23 mouse cellular contexts compared by ENCODE assay signal in genomic region chr13:73488105-73488504, GRCm38 (mm10). TPM values are rescaled to one million over a fixed set of nuclear protein-coding genes. Genes with fewer than 3 reads are reported as not detected.
A peak's percentile ranks its signal among the peaks of the same experiment; 100 is the strongest.
DNase-seq lines count a peak whose midpoint lies in the region; ATAC-seq and TF ChIP-seq lines count a peak whose summit lies in the region.
"Had no signal": no experiment of that assay in that cellular context is flagged by ENCODE, and none has a peak within 500 bp of the region (broad histone marks: within the 10 kb centered on the region; RNA-seq: fewer than 3 reads in every experiment).

No protein-coding gene starts in this region.

- H3K27ac ChIP-seq in spleen, adult 2 months (ENCODE audit: insufficient read depth, low read length): peak overlapping the region; percentile 67
- no peak overlapping the region for H3K27ac ChIP-seq in MEL (ENCODE audit: control insufficient read depth, low read depth, low read length)
- H3K27ac ChIP-seq: embryonic facial prominence, embryonic 13.5 days; forebrain, embryonic 12.5 days; hindbrain, embryonic 10.5 days; hindbrain, embryonic 14.5 days had no signal

- H3K36me3 ChIP-seq in spleen, adult 2 months (ENCODE audit: control insufficient read depth, insufficient read depth, low read length): peaks cover 7% of the 10 kb centered on the region
- H3K36me3 ChIP-seq in MEL (ENCODE audit: control insufficient read depth in 1 of 2, insufficient read depth in 2 of 2, low read length in 2 of 2): peaks cover 0 to 21% of the 10 kb centered on the region in 2 experiments
- H3K36me3 ChIP-seq in splenic B cell, adult 2 months (ENCODE audit: control insufficient read depth, insufficient read depth, low read length, poor library complexity, severe bottlenecking): peaks cover 11% of the 10 kb centered on the region

- H3K27me3 ChIP-seq in spleen, adult 2 months (ENCODE audit: control insufficient read depth, insufficient read depth, low read length): no peaks in the 10 kb centered on the region
- H3K27me3 ChIP-seq in MEL (ENCODE audit: control insufficient read depth in 1 of 2, insufficient read depth in 2 of 2, low read length in 2 of 2): no peaks in the 10 kb centered on the region
- H3K27me3 ChIP-seq in splenic B cell, adult 2 months (ENCODE audit: control insufficient read depth, insufficient read depth, low read length, poor library complexity, severe bottlenecking): no peaks in the 10 kb centered on the region
- H3K27me3 ChIP-seq: CH12.LX; embryonic facial prominence, embryonic 13.5 days; forebrain, embryonic 12.5 days; heart, embryonic 12.5 days had no signal

- H3K9ac ChIP-seq in MEL (ENCODE audit: control insufficient read depth, low read depth, low read length, poor library complexity, severe bottlenecking): no peak overlapping the region
- H3K9ac ChIP-seq: embryonic facial prominence, embryonic 13.5 days; forebrain, embryonic 12.5 days; heart, embryonic 12.5 days; hindbrain, embryonic 14.5 days had no signal

- 69% methylated on average over 3 of the region's 3 CpGs for WGBS in spleen, adult 2 months

- TF ChIP-seq POLR2A in spleen, adult 2 months (IDR thresholded peaks at IDR 0.05; ENCODE audit: low read depth, low read length): no peak
- no peak for TF ChIP-seq POLR2A in MEL (IDR thresholded peaks at IDR 0.05; ENCODE audit: control insufficient read depth in 1 of 2, insufficient read depth in 1 of 2, low read depth in 1 of 2, low read length in 2 of 2, poor library complexity in 1 of 2)

- no peak for DNase-seq in spleen, adult 2 months (ENCODE audit: low read depth in 1 of 2, low spot score in 2 of 2)
- DNase-seq in spleen, postnatal 10 days (ENCODE audit: low spot score in 2 of 2): no peak
- no peak for DNase-seq in MEL (ENCODE audit: low read depth, low spot score)
- peak; percentile 28 for DNase-seq in splenic B cell, adult 2 months (ENCODE audit: low read depth, low spot score)
- no peak for DNase-seq in urinary bladder, postnatal 36 days (ENCODE audit: low spot score in 2 of 2)
- no peak for DNase-seq in layer of hippocampus, postnatal 36 days
- no peak for DNase-seq in right cerebral cortex, postnatal 4 days
- DNase-seq: adrenal gland, postnatal 25 days; cerebellum, adult 18-20 months; cerebellum, adult 9-11 months; cerebellum, postnatal 36 days; gastrocnemius, postnatal 10 days had no signal

- 0 out of 2 replicates have a peak, but pooled peaks have one; percentile 8 for ATAC-seq in granulocyte monocyte progenitor cell, adult 5-6 weeks (replicated peaks; ENCODE audit: poor library complexity, severe bottlenecking)
- ATAC-seq: forebrain, embryonic 16.5 days had no signal

- no peak for TF ChIP-seq EP300 in MEL (IDR thresholded peaks at IDR 0.05; ENCODE audit: low read depth in 1 of 2, low read length in 2 of 2)

- no peak for TF ChIP-seq RAD21 in MEL (IDR thresholded peaks at IDR 0.05; ENCODE audit: low read depth, low read length)

- H3K4me1 ChIP-seq in spleen, adult 2 months (ENCODE audit: control insufficient read depth, insufficient read depth, insufficient read length): peaks cover 39% of the 10 kb centered on the region
- H3K4me1 ChIP-seq in MEL (ENCODE audit: control insufficient read depth in 1 of 2, insufficient read depth in 2 of 2, low read length in 2 of 2): peaks cover 12 to 24% of the 10 kb centered on the region in 2 experiments
- H3K4me1 ChIP-seq: embryonic facial prominence, embryonic 13.5 days; forebrain, embryonic 12.5 days had no signal

- H3K4me3 ChIP-seq in spleen, adult 2 months (ENCODE audit: extremely low read depth, insufficient read depth, insufficient read length): no peak overlapping the region
- no peak overlapping the region for H3K4me3 ChIP-seq in MEL (ENCODE audit: control insufficient read depth in 1 of 2, insufficient read depth in 1 of 2, low read depth in 2 of 2, low read length in 2 of 2)
- H3K4me3 ChIP-seq: embryonic facial prominence, embryonic 13.5 days; forebrain, embryonic 12.5 days; heart, embryonic 12.5 days; hindbrain, embryonic 10.5 days had no signal

- TF ChIP-seq CTCF in spleen, adult 2 months (IDR thresholded peaks at IDR 0.05; ENCODE audit: extremely low read depth, insufficient read depth, insufficient read length, insufficient replicate concordance): no peak
- TF ChIP-seq CTCF in MEL (IDR thresholded peaks at IDR 0.05 in 2 of 3, conservative IDR thresholded peaks at IDR 0.05 in 1 of 3; ENCODE audit: control insufficient read depth in 1 of 3, insufficient read depth in 1 of 3, low read depth in 2 of 3, low read length in 3 of 3, poor library complexity in 1 of 3, severe bottlenecking in 1 of 3): no peak

- H3K79me2 ChIP-seq in MEL (ENCODE audit: control insufficient read depth, insufficient read depth, low read length, poor library complexity): peaks cover 4% of the 10 kb centered on the region; the same call in 1 of the 2 replicates

- no peaks in the 10 kb centered on the region for H3K9me3 ChIP-seq in MEL (replicated peaks; ENCODE audit: insufficient read depth, low read length)

TF ChIP-seq in MEL, 35 proteins besides CTCF, POLR2A, EP300 and RAD21:
- no peak for TF ChIP-seq ZNF384 (IDR thresholded peaks at IDR 0.05; ENCODE audit: low read depth, low read length)
- 0 out of 2 replicates have a peak, but pooled peaks have one; percentile 29 for TF ChIP-seq GATA1 (IDR thresholded peaks at IDR 0.05; ENCODE audit: low read depth, low read length)
- TF ChIP-seq ZKSCAN1 (IDR thresholded peaks at IDR 0.05; ENCODE audit: low read depth, low read length): no peak
- TF ChIP-seq POLR2AphosphoS2 (IDR thresholded peaks at IDR 0.05; ENCODE audit: low read length): no peak
- TF ChIP-seq MAZ (IDR thresholded peaks at IDR 0.05; ENCODE audit: low read depth, low read length): no peak
- TF ChIP-seq RCOR1 (IDR thresholded peaks at IDR 0.05; ENCODE audit: low read depth, low read length): peak; percentile 89
- no peak for TF ChIP-seq TCF12 (IDR thresholded peaks at IDR 0.05; ENCODE audit: low read depth, low read length)
- TF ChIP-seq GABPA (IDR thresholded peaks at IDR 0.05; ENCODE audit: low read depth, low read length): no peak
- no peak for TF ChIP-seq SMC3 (IDR thresholded peaks at IDR 0.05; ENCODE audit: low read depth, low read length)
TF ChIP-seq in MEL: peak in this region for 2.

RNA-seq across cellular contexts. Expression of gene Lpcat1, which starts 21.1 kb away (rescaled TPM):
- 64.9 and 81.3 TPM in 2 replicates for polyA plus RNA-seq in spleen, adult 2 months (2012; rRNA removed)
- 30.5 and 38.8 TPM in 2 replicates for total RNA-seq in MEL (2012; rRNA removed)
- 10 to 100 TPM in 1 of 2 experiments, not detected in 1; 31.5 TPM for polyA plus RNA-seq in MEL (2012; ENCODE audit: insufficient read depth in 1 of 2, insufficient read length in 2 of 2, low read depth in 1 of 2, low replicate concordance in 2 of 2, missing spikeins in 1 of 2)
- total RNA-seq in granulocyte monocyte progenitor cell, adult 5-6 weeks (2014; fragmentation: Nextera tagmentation): 16.0 and 19.0 TPM in 2 replicates
- total RNA-seq in granulocyte monocyte progenitor cell, adult 5-6 weeks (2017): 19.8 and 32.3 TPM in 2 replicates
- 10 to 100 TPM; 36.6 to 39.4 TPM for total RNA-seq in layer of hippocampus, postnatal 36 days (2021)

RNA-seq across cellular contexts. Expression of gene Slc6a3, which starts 48.4 kb away (rescaled TPM):
- 0.49 and 0.56 TPM in 2 replicates for polyA plus RNA-seq in spleen, adult 2 months (2012; rRNA removed)
- 0.07 and 0.08 TPM in 2 replicates for total RNA-seq in MEL (2012; rRNA removed)
- under 1 TPM in 1 of 2 experiments, not detected in 1; 0.10 TPM for polyA plus RNA-seq in MEL (2012; ENCODE audit: insufficient read depth in 1 of 2, insufficient read length in 2 of 2, low read depth in 1 of 2, low replicate concordance in 2 of 2, missing spikeins in 1 of 2)
- not detected in 2 replicates for total RNA-seq in granulocyte monocyte progenitor cell, adult 5-6 weeks (2014; fragmentation: Nextera tagmentation)
- total RNA-seq in granulocyte monocyte progenitor cell, adult 5-6 weeks (2017): not detected in 2 replicates
- under 1 TPM in 1 of 2 experiments, not detected in 1; 0.10 TPM for total RNA-seq in layer of hippocampus, postnatal 36 days (2021)
- total RNA-seq: CH12.LX; gastrocnemius, postnatal 10 days; heart, adult 8-10 months; heart, postnatal 25 days had no signal
- polyA plus RNA-seq: gonadal fat pad, adult 2 months had no signal
